Mouse (Mus musculus) hindbrain, embryonic 13.5 days (tissue): ENCODE data around the gene Egflam. TPM values are rescaled to one million over a fixed set of nuclear protein-coding genes. Genes with fewer than 3 reads are reported as not detected.

Experiments used
- ATAC-seq: fragments of 200-750 bp; cut with Nextera tagmentation; 2 replicates; pipeline ENCODE4 v1.8.0; 2017; ENCODE audit warnings: moderate TSS enrichment; ENCODE audit not compliant: low FRiP score
- H3K27ac ChIP-seq: fragments of 300-500 bp; sonication (generic); 2 replicates; pipeline ENCODE4 v1.5.1; 2015; ENCODE audit warnings: inconsistent platforms, mild to moderate bottlenecking, moderate library complexity
- H3K27me3 ChIP-seq: fragments of 300-500 bp; sonication (generic); 2 replicates; pipeline ENCODE4 v1.6.1; 2015; ENCODE audit warnings: mild to moderate bottlenecking, inconsistent platforms
- H3K36me3 ChIP-seq: fragments of 300-500 bp; sonication (generic); 2 replicates; pipeline ENCODE4 v1.6.1; 2015; ENCODE audit warnings: mild to moderate bottlenecking, inconsistent platforms
- H3K4me1 ChIP-seq: fragments of 300-500 bp; sonication (generic); replicated peaks from 2 replicates; pipeline ENCODE4 v1.6.1; 2015; ENCODE audit warnings: inconsistent platforms
- H3K4me2 ChIP-seq: fragments of 300-500 bp; sonication (generic); 2 replicates; pipeline ENCODE4 v1.6.1; 2015; ENCODE audit warnings: inconsistent platforms, mild to moderate bottlenecking, moderate library complexity
- H3K4me3 ChIP-seq: fragments of 300-500 bp; sonication (generic); 2 replicates; pipeline ENCODE4 v1.5.1; 2015; ENCODE audit warnings: mild to moderate bottlenecking, inconsistent platforms
- H3K9ac ChIP-seq: fragments of 300-500 bp; sonication (generic); 2 replicates; pipeline ENCODE4 v1.6.1; 2015; ENCODE audit warnings: mild to moderate bottlenecking, inconsistent platforms
- H3K9me3 ChIP-seq: fragments of 300-500 bp; sonication (generic); 2 replicates; pipeline ENCODE4 v1.6.1; 2016; ENCODE audit warnings: inconsistent platforms
- WGBS: fragments of 180-500 bp; shearing (Covaris S2); methylation state at CpG from one replicate; pipeline ENCODE4 v1.1.7; 2015; 5-methylcytosine and 5-hydroxymethylcytosine counted together
- polyA plus RNA-seq: library from polyadenylated mRNA; unstranded; fragments of >200 nt; fragmentation: Nextera tagmentation; extraction: Ambion mirVana; gene quantifications from 2 replicates; pipeline ENCODE4 v1.2.1, GENCODE M21; 2015

Egflam gene
- polyA plus RNA-seq, 1 experiment from 2014 or later: 13.7 TPM

DNA sequence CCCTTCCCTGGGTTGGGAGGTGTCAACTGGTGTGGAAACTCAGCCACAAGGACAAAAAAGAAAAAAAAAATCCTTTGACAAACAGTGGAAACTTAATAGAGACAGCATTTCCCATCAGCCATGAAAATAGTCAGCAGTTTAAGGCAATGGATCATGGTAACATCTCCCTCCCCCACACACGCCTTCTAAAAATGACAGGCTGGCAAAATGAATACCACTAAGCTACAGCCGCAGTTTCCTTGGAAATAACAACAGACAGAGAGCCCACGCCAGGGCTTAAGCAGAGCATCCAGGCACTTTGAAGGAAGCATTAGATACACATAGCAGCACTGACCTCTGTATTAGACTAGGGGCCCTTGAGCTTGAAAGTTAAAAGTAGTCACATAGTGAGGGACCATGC is 157.2 kb downstream of the Egflam start:
- no peaks in the 10 kb centered on the region for H3K27me3 ChIP-seq
- no peak overlapping the region for H3K9ac ChIP-seq
- no peak for ATAC-seq
- H3K4me3 ChIP-seq: no peak overlapping the region
- no peaks in the 10 kb centered on the region for H3K36me3 ChIP-seq
- H3K4me2 ChIP-seq: no peak overlapping the region
- peaks cover 13% of the 10 kb centered on the region; the same call in 1 of the 2 replicates for H3K4me1 ChIP-seq
- no peak overlapping the region for H3K27ac ChIP-seq
- 55% methylated on average over 3 of the region's 3 CpGs for WGBS
- H3K9me3 ChIP-seq: no peaks in the 10 kb centered on the region

DNA sequence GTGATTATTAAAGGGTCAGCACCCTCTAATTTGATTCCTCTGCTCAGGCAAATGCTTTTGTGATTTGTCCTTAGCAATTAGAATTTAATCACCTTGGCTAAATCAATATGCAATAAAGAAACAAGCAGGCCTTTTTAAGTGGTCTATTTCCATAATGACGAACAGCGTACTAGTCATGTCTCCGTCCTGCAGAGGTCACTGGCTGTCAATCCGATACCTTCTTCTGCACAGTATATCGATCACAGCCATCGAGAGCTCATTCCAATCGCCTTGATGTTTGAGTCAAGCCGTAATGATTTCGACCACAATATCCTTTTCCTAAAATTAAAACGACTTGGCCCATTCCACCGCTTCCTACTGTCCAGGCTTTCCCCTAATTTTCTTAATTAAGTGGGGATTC is 158.3 kb downstream of the Egflam start:
- H3K27me3 ChIP-seq: no peaks in the 10 kb centered on the region
- H3K4me2 ChIP-seq: no peak overlapping the region
- H3K27ac ChIP-seq: no peak overlapping the region
- H3K9ac ChIP-seq: no peak overlapping the region
- H3K4me3 ChIP-seq: no peak overlapping the region
- no peaks in the 10 kb centered on the region for H3K36me3 ChIP-seq
- 79% methylated on average over 11 of the region's 11 CpGs for WGBS
- no peaks in the 10 kb centered on the region for H3K9me3 ChIP-seq
- no peak for ATAC-seq
- H3K4me1 ChIP-seq: peaks cover 13% of the 10 kb centered on the region; the same call in 1 of the 2 replicates

DNA sequence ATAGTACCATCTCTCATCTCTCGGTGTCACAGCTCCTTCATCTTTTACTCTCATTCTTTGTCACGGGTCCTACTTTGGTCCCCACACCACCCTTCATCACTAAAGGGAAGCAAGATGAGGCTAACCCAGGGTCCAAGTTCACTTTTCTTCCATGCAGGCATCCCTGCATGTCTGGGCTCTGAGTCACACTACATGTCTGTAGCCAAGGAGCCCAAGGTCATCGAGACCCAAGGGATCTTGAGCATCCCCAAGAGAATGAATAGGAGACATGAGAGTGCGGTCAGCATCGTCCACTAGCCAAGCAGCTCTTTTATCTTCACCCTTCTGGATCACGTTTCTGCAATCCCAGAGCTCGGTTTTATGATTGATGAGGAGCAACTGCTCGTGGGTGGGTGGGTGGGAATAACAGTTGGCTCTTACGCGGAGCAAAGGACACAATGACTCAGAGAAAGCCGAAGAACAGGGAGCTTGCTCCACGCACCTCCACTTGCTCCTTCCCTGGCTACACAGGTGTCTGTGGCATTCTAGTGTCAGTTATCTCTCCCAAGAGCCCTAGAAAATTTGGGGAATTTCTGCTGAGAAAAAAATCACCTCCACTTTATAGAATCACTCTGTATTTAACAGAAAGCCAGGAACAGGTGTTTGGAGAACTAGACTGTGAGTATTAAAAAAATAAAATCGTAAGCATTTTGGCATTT is 164.7 kb downstream of the Egflam start:
- Histone ChIP-seq H3K4me2 (no peak overlapping the region), H3K27me3 (no peaks in the 10 kb centered on the region), H3K4me1 (no peaks in the 10 kb centered on the region), H3K9me3 (no peaks in the 10 kb centered on the region), H3K4me3 (no peak overlapping the region), H3K27ac (no peak overlapping the region), H3K9ac (no peak overlapping the region), H3K36me3 (no peaks in the 10 kb centered on the region)
- no peak for ATAC-seq
- 87% methylated on average over 13 of the region's 13 CpGs for WGBS

DNA sequence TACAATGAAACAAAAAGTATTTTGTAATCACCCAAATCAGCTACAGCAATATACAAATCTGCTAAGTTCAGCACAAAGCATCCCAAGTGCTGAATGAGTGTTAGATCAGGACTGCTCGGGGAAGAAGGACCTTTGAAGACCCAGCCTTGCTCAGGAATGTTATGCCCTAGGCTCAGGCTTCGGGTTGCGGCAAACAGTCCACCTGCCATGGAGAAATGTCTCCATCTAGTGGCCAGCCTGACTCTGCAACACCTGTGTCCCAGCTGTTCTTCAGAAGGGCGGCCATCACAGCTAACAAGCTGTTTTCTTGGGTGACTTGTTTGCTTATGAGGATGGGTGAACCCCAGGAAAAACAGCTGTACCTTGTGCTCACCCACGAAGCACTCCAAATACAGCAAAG is 172.0 kb downstream of the Egflam start:
- no peak overlapping the region for H3K27ac ChIP-seq
- H3K9me3 ChIP-seq: no peaks in the 10 kb centered on the region
- H3K9ac ChIP-seq: no peak overlapping the region
- 3% methylated on average over 5 of the region's 5 CpGs for WGBS
- H3K36me3 ChIP-seq: no peaks in the 10 kb centered on the region
- peaks cover 25% of the 10 kb centered on the region for H3K4me1 ChIP-seq
- no peak overlapping the region for H3K4me2 ChIP-seq
- no peak overlapping the region for H3K4me3 ChIP-seq
- peak; percentile 90 for ATAC-seq
- no peaks in the 10 kb centered on the region for H3K27me3 ChIP-seq

DNA sequence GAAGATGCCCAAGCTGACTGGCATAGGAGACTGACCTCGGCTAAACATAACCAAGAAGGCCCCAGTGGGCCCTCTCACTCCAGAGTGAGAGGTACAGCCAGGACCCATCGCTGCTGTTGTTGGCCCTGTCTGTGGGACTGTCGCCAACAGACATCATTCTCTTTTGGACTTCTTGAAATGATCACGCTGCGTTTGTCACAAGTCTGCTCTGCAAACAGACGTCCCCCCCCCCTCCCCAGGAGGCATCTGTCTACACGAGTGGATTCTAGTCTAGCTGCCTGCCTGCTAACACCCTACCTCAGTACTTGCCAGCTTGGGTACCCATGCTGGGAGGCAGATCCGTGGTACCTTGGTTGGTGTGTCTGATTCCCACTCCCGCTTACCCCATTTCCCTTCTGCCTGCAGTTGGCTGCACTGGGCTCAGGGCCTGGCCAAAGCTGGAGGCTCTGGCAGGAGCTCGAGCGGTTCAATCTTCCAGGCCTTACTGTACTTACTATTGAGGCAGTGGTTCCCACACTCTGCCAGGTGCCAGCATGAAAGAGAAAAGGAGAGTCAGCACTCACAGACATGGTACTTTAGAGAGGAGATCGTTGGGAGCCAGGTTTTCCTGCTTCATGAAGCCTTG is 173.9 kb downstream of the Egflam start:
- ATAC-seq: no peak
- Histone ChIP-seq H3K36me3 (no peaks in the 10 kb centered on the region), H3K9me3 (no peaks in the 10 kb centered on the region), H3K4me2 (no peak overlapping the region), H3K4me1 (peaks cover 25% of the 10 kb centered on the region), H3K4me3 (no peak overlapping the region), H3K27me3 (no peaks in the 10 kb centered on the region), H3K27ac (no peak overlapping the region), H3K9ac (no peak overlapping the region)
- 76% methylated on average over 12 of the region's 12 CpGs for WGBS

DNA sequence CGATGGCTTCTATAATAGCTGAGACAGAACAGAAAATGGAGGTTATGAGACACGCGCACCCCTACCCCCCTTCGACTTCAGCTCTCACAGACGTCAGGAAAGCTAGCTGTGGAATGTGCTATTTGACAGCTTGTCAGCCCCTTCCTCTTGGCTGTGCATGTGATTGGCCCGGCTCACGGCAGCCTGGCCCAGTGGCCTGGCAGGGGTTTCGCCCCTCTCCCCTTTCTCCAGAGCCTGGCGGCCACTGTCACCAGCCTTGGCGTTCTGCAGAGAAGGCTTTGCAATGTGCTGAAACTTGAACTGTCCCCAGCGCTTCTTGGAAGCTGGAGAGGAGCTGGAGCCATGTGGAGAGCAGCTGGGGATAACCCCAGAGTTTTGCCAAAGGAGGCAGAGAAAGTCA is 175.4 kb downstream of the Egflam start:
- ATAC-seq: peak; percentile 25; the same call in 1 of the 2 replicates
- H3K9ac ChIP-seq: no peak overlapping the region

DNA sequence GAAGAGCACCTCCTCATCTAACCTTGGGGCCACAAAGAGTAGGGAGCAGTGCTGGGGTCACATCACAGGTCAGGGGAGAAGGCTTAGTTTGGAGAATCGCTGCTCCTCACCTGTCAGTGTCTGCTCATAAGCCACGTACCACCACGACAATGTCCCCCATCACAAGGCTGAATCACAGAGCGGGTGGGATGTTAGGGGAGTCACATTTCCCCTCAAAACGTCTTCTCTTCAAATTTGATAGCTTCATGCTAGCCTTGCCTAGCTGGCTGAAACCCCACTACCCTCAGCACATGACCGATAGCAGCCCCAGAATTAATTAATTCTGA is 181.0 kb downstream of the Egflam start:
- Histone ChIP-seq H3K36me3 (no peaks in the 10 kb centered on the region), H3K27me3 (no peaks in the 10 kb centered on the region), H3K4me1 (peaks cover 4% of the 10 kb centered on the region; the same call in 1 of the 2 replicates), H3K9me3 (no peaks in the 10 kb centered on the region), H3K4me2 (no peak overlapping the region), H3K4me3 (no peak overlapping the region), H3K27ac (no peak overlapping the region), H3K9ac (no peak overlapping the region)
- 79% methylated on average over 6 of the region's 6 CpGs for WGBS
- no peak for ATAC-seq

More for the DNA sequence above, 175.4 kb downstream of the Egflam start:
- Histone ChIP-seq H3K4me3 (no peak overlapping the region), H3K4me2 (no peak overlapping the region), H3K4me1 (peaks cover 25% of the 10 kb centered on the region), H3K27me3 (no peaks in the 10 kb centered on the region), H3K27ac (peak overlapping the region; percentile 5; the same call in 1 of the 2 replicates), H3K36me3 (no peaks in the 10 kb centered on the region), H3K9me3 (no peaks in the 10 kb centered on the region)
- WGBS: 43% methylated on average over 11 of the region's 11 CpGs

DNA sequence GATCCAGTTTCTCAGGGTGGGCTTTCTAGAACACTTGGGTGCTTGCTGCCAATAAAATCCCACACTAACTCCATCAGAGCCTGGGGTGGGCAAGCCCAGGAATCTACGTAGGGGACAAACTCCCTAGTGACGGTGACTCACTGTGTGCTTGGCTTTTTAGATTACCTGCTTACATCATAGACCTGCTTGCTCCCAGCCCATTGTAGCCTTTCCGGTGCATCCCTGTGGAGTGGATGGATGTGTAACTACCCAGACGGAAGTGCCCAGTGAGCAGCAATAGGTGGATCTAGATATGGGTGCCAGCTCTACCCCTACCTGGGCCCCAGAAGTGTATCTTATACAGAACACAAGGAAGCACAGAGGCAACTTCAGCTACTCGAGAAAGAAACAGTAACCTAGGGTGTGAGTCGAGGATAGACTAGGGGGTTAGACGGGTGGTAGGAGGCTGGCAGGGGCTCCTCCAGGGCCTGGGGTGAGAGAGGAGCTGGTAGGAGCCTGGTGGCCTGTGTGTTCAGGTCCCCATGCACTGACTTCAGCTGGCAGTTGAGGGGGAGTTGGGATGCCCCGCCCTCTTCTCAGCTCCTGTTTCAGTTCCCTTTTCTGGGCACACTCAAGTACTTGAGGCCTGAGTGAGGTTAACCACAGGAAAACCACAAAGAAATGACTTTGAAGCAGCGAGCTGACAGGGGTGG is 181.5 kb downstream of the Egflam start:
- Histone ChIP-seq H3K4me1 (no peaks in the 10 kb centered on the region), H3K27ac (no peak overlapping the region), H3K4me3 (no peak overlapping the region), H3K4me2 (no peak overlapping the region), H3K36me3 (no peaks in the 10 kb centered on the region), H3K9me3 (no peaks in the 10 kb centered on the region), H3K9ac (no peak overlapping the region), H3K27me3 (no peaks in the 10 kb centered on the region)
- 88% methylated on average over 9 of the region's 9 CpGs for WGBS
- ATAC-seq: no peak

DNA sequence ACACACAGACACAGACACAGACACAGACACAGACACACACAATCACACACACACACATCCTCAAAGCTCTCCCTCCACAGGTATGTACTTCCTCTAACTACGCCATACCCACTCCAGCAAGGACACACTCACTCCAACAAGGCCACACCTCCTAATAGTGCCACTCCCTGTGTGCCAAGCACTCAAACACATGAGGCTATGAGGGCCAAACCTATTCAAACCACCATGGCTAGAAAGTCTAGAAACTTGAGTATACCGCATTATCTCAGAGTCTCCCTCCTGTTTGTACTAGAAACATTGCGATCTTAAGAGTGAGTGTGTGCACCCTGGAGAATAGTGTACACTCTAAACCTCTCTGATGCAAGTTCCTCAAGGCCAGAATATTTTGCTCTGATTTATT is 182.3 kb downstream of the Egflam start:
- H3K4me2 ChIP-seq: no peak overlapping the region
- no peaks in the 10 kb centered on the region for H3K27me3 ChIP-seq
- no peaks in the 10 kb centered on the region for H3K36me3 ChIP-seq
- no peak overlapping the region for H3K4me3 ChIP-seq
- H3K27ac ChIP-seq: no peak overlapping the region
- H3K9me3 ChIP-seq: no peaks in the 10 kb centered on the region
- ATAC-seq: no peak
- whole genome bisulfite sequencing: 98% methylated on average over 3 of the region's 3 CpGs
- no peaks in the 10 kb centered on the region for H3K4me1 ChIP-seq
- H3K9ac ChIP-seq: no peak overlapping the region

DNA sequence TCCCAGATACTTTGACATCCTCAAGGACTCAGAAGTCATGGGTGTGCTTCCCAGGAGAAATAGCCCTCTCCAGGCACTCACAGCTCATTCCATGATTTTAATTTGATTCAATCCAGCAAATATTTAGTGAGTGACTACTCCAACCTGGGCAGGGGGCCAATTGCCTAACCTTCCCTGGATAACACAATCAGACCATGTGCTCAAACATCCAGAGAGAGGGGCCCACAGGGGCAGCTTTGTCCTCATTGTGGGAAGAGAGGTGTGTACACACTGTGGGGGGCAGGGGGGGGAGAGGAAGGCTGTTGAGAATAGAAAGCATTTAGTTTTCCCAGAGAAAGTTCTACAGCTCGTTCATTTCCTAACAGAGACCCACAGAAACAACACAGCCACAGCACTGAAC is 184.5 kb downstream of the Egflam start:
- Histone ChIP-seq H3K4me1 (no peaks in the 10 kb centered on the region), H3K4me2 (no peak overlapping the region), H3K9me3 (no peaks in the 10 kb centered on the region), H3K27ac (no peak overlapping the region), H3K36me3 (no peaks in the 10 kb centered on the region), H3K9ac (no peak overlapping the region), H3K27me3 (no peaks in the 10 kb centered on the region), H3K4me3 (no peak overlapping the region)
- WGBS: 25% methylated on average over 1 of the region's 1 CpGs
- 0 out of 2 replicates have a peak, but pooled peaks have one; percentile 56 for ATAC-seq

DNA sequence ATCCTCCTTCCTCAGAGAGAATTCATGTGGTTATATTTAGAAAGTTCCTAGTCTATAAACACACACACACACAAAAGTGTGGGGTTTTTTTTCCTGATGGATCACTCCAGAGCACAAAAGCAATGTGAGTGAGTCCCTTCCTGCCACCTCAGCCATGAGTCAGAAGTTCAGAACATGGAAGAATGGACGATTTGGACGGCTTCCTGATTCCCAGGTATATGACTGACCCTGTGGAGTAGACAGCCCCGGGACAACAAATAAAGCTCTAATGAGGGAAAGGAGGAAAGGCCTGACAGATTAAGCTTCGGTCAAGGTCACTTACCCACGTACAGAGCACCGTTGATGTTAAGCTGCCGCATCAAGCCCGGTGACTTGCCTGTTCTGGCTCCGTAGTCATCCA is 190.0 kb downstream of the Egflam start:
- H3K9me3 ChIP-seq: no peaks in the 10 kb centered on the region
- H3K4me2 ChIP-seq: no peak overlapping the region
- no peaks in the 10 kb centered on the region for H3K36me3 ChIP-seq
- no peaks in the 10 kb centered on the region for H3K27me3 ChIP-seq
- no peak overlapping the region for H3K27ac ChIP-seq
- no peak overlapping the region for H3K4me3 ChIP-seq
- ATAC-seq: no peak
- 86% methylated on average over 9 of the region's 9 CpGs for WGBS
- H3K4me1 ChIP-seq: peaks cover 18% of the 10 kb centered on the region
- H3K9ac ChIP-seq: no peak overlapping the region

DNA sequence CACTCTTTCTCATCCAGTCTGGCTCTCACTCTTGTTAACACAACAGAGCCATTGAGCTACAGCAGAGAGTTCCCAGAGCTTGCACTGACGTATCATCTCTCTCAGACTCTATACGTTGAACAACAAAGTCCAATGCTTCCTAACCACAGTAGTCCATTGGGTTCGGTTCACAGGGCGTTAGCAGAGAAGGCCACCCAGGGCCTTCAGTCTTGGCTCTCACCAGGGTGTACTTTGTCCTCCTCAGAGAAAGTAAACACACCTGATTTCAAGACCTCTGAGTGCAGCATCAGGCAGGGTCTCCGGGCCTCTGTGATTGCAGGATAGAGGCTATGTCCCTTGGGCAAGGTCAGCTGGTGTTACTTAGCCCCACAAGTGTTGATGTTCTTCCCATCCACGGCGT is 190.9 kb downstream of the Egflam start:
- no peaks in the 10 kb centered on the region for H3K27me3 ChIP-seq
- ATAC-seq: no peak
- no peak overlapping the region for H3K9ac ChIP-seq
- H3K4me2 ChIP-seq: no peak overlapping the region
- H3K9me3 ChIP-seq: no peaks in the 10 kb centered on the region
- peaks cover 21% of the 10 kb centered on the region for H3K4me1 ChIP-seq
- H3K4me3 ChIP-seq: no peak overlapping the region
- no peak overlapping the region for H3K27ac ChIP-seq
- H3K36me3 ChIP-seq: no peaks in the 10 kb centered on the region
- WGBS: 83% methylated on average over 7 of the region's 7 CpGs

DNA sequence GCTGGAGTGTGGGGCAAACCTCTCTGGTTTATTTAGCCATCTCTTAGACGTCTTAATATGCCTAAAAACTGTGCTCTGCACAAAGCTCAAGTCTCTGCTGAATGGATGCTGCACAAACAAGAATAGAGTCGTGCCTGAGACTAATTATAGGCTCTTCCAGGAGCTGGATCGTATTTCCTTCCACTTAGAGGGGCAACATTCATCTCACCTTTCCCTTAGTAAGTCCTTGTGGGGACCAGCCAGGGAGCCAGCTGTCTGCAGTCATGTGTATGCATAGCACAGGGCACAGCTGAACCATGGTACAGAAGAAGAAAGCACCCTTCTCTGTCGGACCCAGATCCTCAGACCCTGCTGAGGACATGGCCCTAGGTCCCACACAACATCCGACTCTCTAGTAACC is 192.1 kb downstream of the Egflam start:
- no peak for ATAC-seq
- H3K9me3 ChIP-seq: no peaks in the 10 kb centered on the region
- no peak overlapping the region for H3K27ac ChIP-seq
- no peak overlapping the region for H3K4me2 ChIP-seq
- WGBS: 55% methylated on average over 5 of the region's 5 CpGs
- H3K27me3 ChIP-seq: no peaks in the 10 kb centered on the region
- no peak overlapping the region for H3K9ac ChIP-seq
- no peaks in the 10 kb centered on the region for H3K36me3 ChIP-seq
- no peak overlapping the region for H3K4me3 ChIP-seq
- peaks cover 29% of the 10 kb centered on the region for H3K4me1 ChIP-seq
